In genomic region chr3:142348816-142349631, GRCm38 (mm10) we compare ENCODE assay signal across 11 mouse cellular contexts. TPM values are rescaled to one million over a fixed set of nuclear protein-coding genes. Genes with fewer than 3 reads are reported as not detected.
DNase-seq lines count a peak whose midpoint lies in the region; TF ChIP-seq lines count a peak whose summit lies in the region.
"Had no signal": no experiment of that assay in that cellular context is flagged by ENCODE, and none has a peak within 500 bp of the region (broad histone marks: within the 10 kb centered on the region; RNA-seq: fewer than 3 reads in every experiment).

No protein-coding gene starts in this region.

- peak; percentile 88 for DNase-seq in R1 (ENCODE audit: low read depth, low spot score)
- peak; percentile 33 for DNase-seq in kidney, postnatal 10 days
- no peak for DNase-seq in layer of hippocampus, adult 8-10 months (ENCODE audit: low spot score in 2 of 2)
- DNase-seq in testis, postnatal 10 days (ENCODE audit: low spot score): no peak
- DNase-seq in thymus, postnatal 4 days: no peak
- DNase-seq: cerebellum, postnatal 25 days; heart, postnatal 10 days had no signal

- no peak for TF ChIP-seq POLR2A in embryonic fibroblast, embryonic 13.5 days (IDR thresholded peaks at IDR 0.05; ENCODE audit: low read depth, low read length)
- no peak for TF ChIP-seq POLR2A in small intestine, adult 2 months (IDR thresholded peaks at IDR 0.05; ENCODE audit: low read depth, low read length)

- H3K4me1 ChIP-seq in embryonic fibroblast, embryonic 13.5 days (ENCODE audit: control insufficient read depth, insufficient read depth, low read length): peaks cover 7% of the 10 kb centered on the region; the same call in 1 of the 2 replicates
- H3K4me1 ChIP-seq in small intestine, adult 2 months (ENCODE audit: control insufficient read depth, insufficient read depth, insufficient read length, low read length): peaks cover 12% of the 10 kb centered on the region; the same call in 1 of the 2 replicates
- H3K4me1 ChIP-seq: midbrain, embryonic 12.5 days; neural tube, embryonic 13.5 days had no signal

- no peaks in the 10 kb centered on the region for H3K27me3 ChIP-seq in small intestine, adult 2 months (ENCODE audit: control insufficient read depth, insufficient read depth, low read length)
- H3K27me3 ChIP-seq: midbrain, embryonic 12.5 days; neural tube, embryonic 13.5 days had no signal

- H3K27ac ChIP-seq in embryonic fibroblast, embryonic 13.5 days (ENCODE audit: insufficient read depth, low read length): peak overlapping the region; percentile 17; the same call in 1 of the 2 replicates
- peak overlapping the region; percentile 90 for H3K27ac ChIP-seq in small intestine, adult 2 months (ENCODE audit: insufficient read depth, low read depth, low read length)
- H3K27ac ChIP-seq: midbrain, embryonic 12.5 days; neural tube, embryonic 13.5 days had no signal

- WGBS in small intestine, adult 2 months: 34% methylated on average over 5 of the region's 5 CpGs

- no peak for TF ChIP-seq CTCF in embryonic fibroblast, embryonic 13.5 days (IDR thresholded peaks at IDR 0.05; ENCODE audit: borderline replicate concordance, insufficient read depth, low read length)
- no peak for TF ChIP-seq CTCF in small intestine, adult 2 months (IDR thresholded peaks at IDR 0.05; ENCODE audit: extremely low read depth, insufficient read length, insufficient replicate concordance, low read depth, low read length)

- H3K4me3 ChIP-seq in embryonic fibroblast, embryonic 13.5 days (ENCODE audit: insufficient read depth, low read length): no peak overlapping the region
- H3K4me3 ChIP-seq in small intestine, adult 2 months (ENCODE audit: low read depth, low read length): no peak overlapping the region
- H3K4me3 ChIP-seq: midbrain, embryonic 12.5 days; neural tube, embryonic 13.5 days had no signal

- H3K36me3 ChIP-seq in small intestine, adult 2 months (ENCODE audit: control insufficient read depth, insufficient read depth, low read length): peaks cover 13% of the 10 kb centered on the region
- H3K36me3 ChIP-seq: neural tube, embryonic 13.5 days had no signal

RNA-seq across cellular contexts. Expression of gene Pdlim5, which starts 46.5 kb away (rescaled TPM):
- polyA plus RNA-seq in embryonic fibroblast, embryonic 13.5 days (2011; ENCODE audit: insufficient read length, low read depth, missing spikeins): 192 and 292 TPM in 2 replicates
- polyA plus RNA-seq in small intestine, adult 2 months (2012; rRNA removed): 26.3 and 63.1 TPM in 2 replicates
- total RNA-seq in layer of hippocampus, adult 8-10 months (2022): 10 to 100 TPM; 26.5 to 29.5 (median 28.1) TPM

Comparison
In these comparisons a context has a peak if more than half of its experiments do, and no peak if none do; other contexts are left out.
1. DNase-seq: peak in R1 (single experiment) and kidney, postnatal 10 days (single experiment); none in layer of hippocampus, adult 8-10 months (0 of 2), testis, postnatal 10 days (single experiment) and thymus, postnatal 4 days (single experiment).